Mouse (Mus musculus) embryonic fibroblast, embryonic 13.5 days (primary cell): Measurements from ENCODE around the gene Ipo4.

Experiments used
- CTCF ChIP-seq: IDR thresholded peaks from 2 replicates; pipeline ENCODE4 v1.5.1; 2011; ENCODE audit warnings: mild to moderate bottlenecking, control low read depth, low read length, moderate library complexity, borderline replicate concordance; ENCODE audit not compliant: insufficient read depth
- POLR2A ChIP-seq: IDR thresholded peaks from 2 replicates; pipeline ENCODE4 v1.6.1; 2011; ENCODE audit warnings: low read depth, mild to moderate bottlenecking, control low read depth, low read length, moderate library complexity

- TF ChIP-seq CTCF (no peak), POLR2A (no peak)
These were observed 55.0 kb downstream of the Ipo4 start for GRCm38 (mm10) chr14:55580731-55581130.
